Mouse (Mus musculus) heart, adult 2 months (tissue): Measurements from ENCODE around the gene Hgfac. TPM values are rescaled to one million over a fixed set of nuclear protein-coding genes. Genes with fewer than 3 reads are reported as not detected.
A peak's percentile ranks its signal among the peaks of the same experiment; 100 is the strongest.

Experiments
- DNase-seq, 2 experiments: peaks; one replicate each; pipeline ENCODE4 v3.0.0; 2021
- H3K27ac ChIP-seq: fragments of 200-600 bp; 2 replicates; pipeline ENCODE4 v1.8.1; 2022
- H3K27me3 ChIP-seq: fragments of 200-500 bp; 2 replicates; pipeline ENCODE4 v1.6.1; 2012; ENCODE audit warnings: mild to moderate bottlenecking, low read length, inconsistent platforms, mixed read lengths; ENCODE audit not compliant: control insufficient read depth, insufficient read depth
- H3K36me3 ChIP-seq: fragments of 200-500 bp; 2 replicates; pipeline ENCODE4 v1.6.1; 2012; ENCODE audit warnings: low read length, inconsistent platforms; ENCODE audit not compliant: control insufficient read depth, insufficient read depth
- H3K4me1 ChIP-seq: fragments of 200-500 bp; 2 replicates; pipeline ENCODE4 v1.6.1; 2011; ENCODE audit warnings: low read length; ENCODE audit not compliant: control insufficient read depth, insufficient read depth
- H3K4me3 ChIP-seq: fragments of 200-600 bp; 2 replicates; pipeline ENCODE4 v1.8.1; 2022
- H3K79me2 ChIP-seq: fragments of 200-500 bp; replicated peaks from 2 replicates; pipeline ENCODE4 v1.6.1; 2012; ENCODE audit warnings: mild to moderate bottlenecking, inconsistent platforms, low read length, moderate library complexity, mixed read lengths; ENCODE audit not compliant: control insufficient read depth, insufficient read depth
- H3K9ac ChIP-seq: fragments of 200-500 bp; 2 replicates; pipeline ENCODE4 v1.6.1; 2012; ENCODE audit warnings: low read depth, mild to moderate bottlenecking, control low read depth, inconsistent platforms, low read length, mixed read lengths
- CTCF ChIP-seq: fragments of 200-600 bp; IDR thresholded peaks from 2 replicates; pipeline ENCODE4 v1.8.1; 2022; ENCODE audit warnings: antibody characterized with exemption, mild to moderate bottlenecking, moderate library complexity
- EP300 ChIP-seq: fragments of 200-500 bp; IDR thresholded peaks from 2 replicates; pipeline ENCODE4 v1.6.1; 2011; ENCODE audit warnings: low read depth, low read length, control low read depth; ENCODE audit not compliant: insufficient read depth
- POLR2A ChIP-seq: fragments of 200-500 bp; IDR thresholded peaks from 2 replicates; pipeline ENCODE4 v1.6.1; 2011; ENCODE audit warnings: mild to moderate bottlenecking, low read depth, low read length, control low read depth; ENCODE audit not compliant: insufficient read depth
- WGBS: fragments of 180-500 bp; shearing (Covaris S2); methylation state at CpG from one replicate; pipeline ENCODE4 v1.1.7; 2018; 5-methylcytosine and 5-hydroxymethylcytosine counted together
- intact Hi-C: fragments of 180-260 bp; cut with DNase I; formaldehyde crosslinking; loops from one replicate; pipeline ENCODE4 v1.15.1; 2025
- long read RNA-seq: library from polyadenylated mRNA; stranded (forward); transcript quantifications from one replicate; pipeline ENCODE4 v2.0.0, GENCODE M21; 2021
- polyA plus RNA-seq: library from polyadenylated mRNA; depleted of rRNA; stranded (reverse); fragments of >200 nt; gene quantifications from 2 replicates; pipeline ENCODE4 v1.2.3, GENCODE M21; 2012; rRNA removed
- total RNA-seq, 2 experiments: library from RNA; stranded (reverse); gene quantifications; 2 replicates each; pipeline ENCODE4 v1.2.3; 2021

Gene Hgfac
- total RNA-seq (under 1 TPM; 0.47 to 0.96 TPM), polyA plus RNA-seq (0.94 and 1.3 TPM in 2 replicates)
- long read RNA-seq = 0 reads

DNA sequence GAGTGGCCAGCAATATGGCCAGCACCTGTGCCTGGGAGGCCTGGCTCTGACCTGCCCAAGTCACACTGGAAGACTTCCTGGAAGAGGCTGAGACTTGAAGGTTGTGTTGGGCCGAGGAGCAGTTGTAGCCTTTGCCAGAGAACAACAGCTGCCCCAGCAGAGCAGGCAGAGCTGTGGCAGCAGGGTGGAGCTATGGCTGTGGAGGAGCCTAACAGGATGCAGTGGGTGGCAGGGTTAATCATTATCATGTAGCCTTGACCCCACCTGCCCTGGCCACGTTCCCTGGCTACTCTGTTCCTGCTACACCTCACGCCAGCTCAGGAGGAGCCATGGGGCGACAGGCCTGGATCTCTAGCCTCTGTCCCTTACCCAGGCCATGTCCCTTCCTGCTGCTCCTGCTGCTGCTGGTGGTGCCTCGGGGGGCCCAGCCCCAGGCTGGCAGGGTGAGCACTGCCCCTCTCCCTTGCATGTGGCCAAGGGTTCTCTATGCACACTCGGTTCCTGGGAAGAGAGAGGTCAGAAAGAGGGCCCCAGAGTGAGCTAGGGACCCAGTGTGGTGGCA, at the start of gene Hgfac:
TSS of gene Hgfac (plus strand) at position 242 of the 562 bp plus-strand sequence.
- no peak within 1 kb of the TSS for H3K27ac ChIP-seq
- no peaks in the 10 kb centered on the region for H3K27me3 ChIP-seq
- no peak for TF ChIP-seq POLR2A
- TF ChIP-seq EP300 = no peak
- no peak for TF ChIP-seq CTCF
- peak within 1 kb of the TSS; percentile 19; the same call in 1 of the 2 replicates for H3K9ac ChIP-seq
- no peak within 1 kb of the TSS for H3K4me3 ChIP-seq
- no peaks in the 10 kb centered on the region; the same call in 1 of the 2 replicates for H3K4me1 ChIP-seq
- no peaks in the 10 kb centered on the region for H3K36me3 ChIP-seq
- H3K79me2 ChIP-seq = no peaks in the 10 kb centered on the region
- 31% methylated on average over 6 of the region's 6 CpGs for WGBS
- no peak for DNase-seq
- intact Hi-C loops = loop anchor here (10.0 kb wide), 1 partner anchor 377 kb away; the partner anchor contains the start of genes Grk4 and Nop14

DNA sequence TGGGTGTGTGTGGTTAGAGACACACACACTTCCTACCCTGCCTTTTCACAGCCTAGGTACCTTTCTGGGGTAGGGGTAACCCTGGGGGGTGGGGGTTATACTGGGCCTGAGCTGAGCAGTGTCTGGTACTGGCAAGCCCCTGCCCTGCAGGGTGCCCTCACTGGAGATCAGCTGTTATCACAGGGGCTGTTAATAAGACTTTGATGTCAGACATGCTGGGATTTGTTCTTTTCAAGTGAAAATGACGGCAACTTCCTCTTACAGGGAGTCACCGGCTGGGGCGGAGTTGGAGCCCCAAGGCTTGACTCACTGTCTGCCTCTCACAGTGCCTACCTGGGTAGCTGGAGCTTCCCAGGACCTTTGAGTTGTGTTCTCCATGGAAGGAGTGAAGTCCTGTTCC, 42.6 kb upstream of the Hgfac start:
- WGBS = 55% methylated on average over 3 of the region's 3 CpGs
- DNase-seq = no peak
- H3K79me2 ChIP-seq = no peaks in the 10 kb centered on the region
- no peak overlapping the region for H3K4me3 ChIP-seq
- intact Hi-C loops = no loop called here
- no peak overlapping the region for H3K27ac ChIP-seq
- no peaks in the 10 kb centered on the region for H3K36me3 ChIP-seq
- no peak for TF ChIP-seq CTCF
- no peak for TF ChIP-seq POLR2A
- TF ChIP-seq EP300 = no peak
- H3K4me1 ChIP-seq = no peaks in the 10 kb centered on the region
- no peaks in the 10 kb centered on the region for H3K27me3 ChIP-seq
- H3K9ac ChIP-seq = no peak overlapping the region

DNA sequence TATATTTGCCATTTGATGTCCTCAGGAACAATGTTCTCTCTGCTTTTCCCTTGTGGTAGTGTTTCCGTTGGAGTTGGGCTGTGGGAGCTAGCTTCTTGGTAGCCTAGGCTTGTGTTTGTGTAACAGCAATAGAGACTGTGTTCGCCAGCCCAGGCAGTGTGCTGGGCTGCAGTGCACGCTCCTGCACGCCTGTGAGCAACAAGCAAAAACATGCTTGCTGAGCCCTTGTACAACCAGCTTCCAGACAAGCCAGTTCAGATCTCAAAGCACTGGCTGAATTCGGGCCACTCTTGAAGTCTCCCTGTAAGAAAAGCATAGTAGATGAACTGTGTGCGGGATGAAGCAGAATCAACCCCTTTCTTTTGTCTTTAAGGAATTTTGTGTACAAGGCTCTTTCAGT, 42.0 kb upstream of the Hgfac start:
- no peak overlapping the region for H3K9ac ChIP-seq
- no peaks in the 10 kb centered on the region for H3K4me1 ChIP-seq
- no peak overlapping the region for H3K4me3 ChIP-seq
- H3K27me3 ChIP-seq = no peaks in the 10 kb centered on the region
- no peak for TF ChIP-seq POLR2A
- no peak for TF ChIP-seq EP300
- TF ChIP-seq CTCF = no peak
- 90% methylated on average over 6 of the region's 6 CpGs for WGBS
- no peaks in the 10 kb centered on the region for H3K79me2 ChIP-seq
- intact Hi-C loops = no loop called here
- H3K36me3 ChIP-seq = no peaks in the 10 kb centered on the region
- H3K27ac ChIP-seq = no peak overlapping the region
- DNase-seq = no peak

DNA sequence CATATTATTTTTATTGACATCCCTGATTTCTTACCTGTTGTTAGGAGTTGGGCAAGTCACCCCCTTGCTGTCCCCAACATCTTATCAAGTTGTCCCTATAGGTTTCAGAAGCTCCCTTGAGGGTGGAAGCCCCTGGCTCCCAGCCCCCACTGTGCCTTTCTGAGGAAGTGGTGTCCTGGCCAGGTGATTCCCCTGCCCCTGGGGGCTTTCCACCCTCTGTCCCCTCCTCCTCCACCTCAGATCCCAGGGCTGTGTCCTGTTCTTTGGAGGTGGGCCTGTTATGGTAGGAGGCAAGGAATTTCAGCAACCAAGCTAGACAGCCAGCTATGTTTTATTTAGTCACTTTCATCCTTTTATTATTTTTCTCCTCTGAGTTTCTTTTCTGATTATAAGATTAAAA, 41.0 kb upstream of the Hgfac start:
- intact Hi-C loops = no loop called here
- no peak overlapping the region for H3K27ac ChIP-seq
- no peak overlapping the region for H3K4me3 ChIP-seq
- no peaks in the 10 kb centered on the region for H3K4me1 ChIP-seq
- no peak for TF ChIP-seq CTCF
- no peak for TF ChIP-seq POLR2A
- no peak for TF ChIP-seq EP300
- H3K79me2 ChIP-seq = no peaks in the 10 kb centered on the region
- H3K36me3 ChIP-seq = no peaks in the 10 kb centered on the region
- H3K9ac ChIP-seq = no peak overlapping the region
- H3K27me3 ChIP-seq = no peaks in the 10 kb centered on the region
- no peak for DNase-seq

DNA sequence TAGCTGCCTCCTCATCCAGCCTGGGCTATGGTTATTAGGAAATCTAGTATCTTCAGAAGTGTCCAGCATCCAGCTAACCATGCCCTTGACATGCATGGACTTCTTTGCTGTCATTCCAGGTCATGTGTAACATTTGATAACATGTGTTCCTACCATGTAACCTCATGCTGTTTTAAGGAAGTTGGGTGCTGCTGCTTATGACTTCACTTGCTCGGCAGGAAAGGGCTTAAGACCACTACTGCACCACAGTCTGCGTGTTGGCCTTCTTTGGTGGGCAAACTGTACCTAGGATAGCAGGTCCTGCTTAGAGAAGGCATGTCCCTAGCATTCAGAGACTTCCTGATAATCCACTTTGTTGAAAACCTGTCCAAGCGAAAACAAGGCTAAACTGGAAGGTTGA, 40.2 kb upstream of the Hgfac start:
- Histone ChIP-seq H3K36me3 (no peaks in the 10 kb centered on the region), H3K27ac (no peak overlapping the region), H3K27me3 (no peaks in the 10 kb centered on the region), H3K4me3 (no peak overlapping the region), H3K4me1 (no peaks in the 10 kb centered on the region), H3K9ac (no peak overlapping the region), H3K79me2 (no peaks in the 10 kb centered on the region)
- 81% methylated on average over 3 of the region's 3 CpGs for WGBS
- DNase-seq = no peak
- intact Hi-C loops = no loop called here
- TF ChIP-seq CTCF = no peak
- no peak for TF ChIP-seq POLR2A
- TF ChIP-seq EP300 = no peak

DNA sequence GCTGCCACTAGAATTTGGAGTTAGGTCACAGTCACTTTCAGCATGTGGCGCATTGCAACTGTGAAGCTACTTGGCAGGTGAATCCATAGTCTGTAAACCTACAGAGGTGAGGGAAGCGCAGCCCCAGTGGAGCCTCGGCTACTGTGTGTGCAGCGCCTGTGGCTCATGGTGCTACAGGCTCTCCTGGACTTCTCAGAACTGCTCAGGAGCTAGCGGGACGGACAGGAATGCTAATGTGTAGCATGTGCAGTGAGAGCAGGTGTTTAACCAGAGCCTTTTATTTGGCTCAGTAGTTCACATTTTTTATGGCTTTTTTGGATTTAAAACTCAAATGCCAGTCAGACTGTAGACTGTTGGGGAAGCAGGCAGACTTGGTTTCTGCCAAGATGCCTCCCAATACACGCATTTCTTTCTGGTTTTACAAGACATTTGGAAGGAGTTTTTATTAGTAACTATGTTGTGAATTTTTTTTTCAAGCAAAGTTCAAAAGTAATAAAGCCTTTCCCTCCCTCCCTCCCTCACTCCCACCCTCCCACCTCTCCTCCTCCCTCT, 37.6 kb upstream of the Hgfac start:
- Histone ChIP-seq H3K36me3 (no peaks in the 10 kb centered on the region), H3K79me2 (no peaks in the 10 kb centered on the region), H3K27ac (no peak overlapping the region), H3K4me1 (no peaks in the 10 kb centered on the region; the same call in none of the 2 replicates), H3K9ac (no peak overlapping the region), H3K27me3 (no peaks in the 10 kb centered on the region), H3K4me3 (no peak overlapping the region)
- no peak for TF ChIP-seq POLR2A
- no peak for TF ChIP-seq CTCF
- no peak for TF ChIP-seq EP300
- intact Hi-C loops = no loop called here
- DNase-seq = no peak
- WGBS = 86% methylated on average over 7 of the region's 7 CpGs
